Mouse (Mus musculus) neural tube, embryonic 12.5 days (tissue): ENCODE measurements around the gene Ddx3x. TPM values are rescaled to one million over a fixed set of nuclear protein-coding genes. Genes with fewer than 3 reads are reported as not detected.
A peak's percentile ranks its signal among the peaks of the same experiment; 100 is the strongest.

Source experiments
- ATAC-seq: fragments of 200-750 bp; cut with Nextera tagmentation; 2 replicates; pipeline ENCODE4 v1.8.0; 2017; ENCODE audit warnings: low read depth, mild to moderate bottlenecking, moderate TSS enrichment, moderate library complexity; ENCODE audit not compliant: low FRiP score
- H3K27ac ChIP-seq: fragments of 300-500 bp; sonication (generic); 2 replicates; pipeline ENCODE4 v1.5.1; 2016
- H3K27me3 ChIP-seq: fragments of 300-500 bp; sonication (generic); replicated peaks from 2 replicates; pipeline ENCODE4 v1.6.1; 2016; ENCODE audit warnings: mild to moderate bottlenecking
- H3K36me3 ChIP-seq: fragments of 300-500 bp; sonication (generic); 2 replicates; pipeline ENCODE4 v1.6.1; 2016; ENCODE audit warnings: mild to moderate bottlenecking
- H3K4me1 ChIP-seq: fragments of 300-500 bp; sonication (generic); 2 replicates; pipeline ENCODE4 v1.6.1; 2016
- H3K4me2 ChIP-seq: fragments of 300-500 bp; sonication (generic); replicated peaks from 2 replicates; pipeline ENCODE4 v1.6.1; 2016; ENCODE audit warnings: mild to moderate bottlenecking
- H3K4me3 ChIP-seq: fragments of 300-500 bp; sonication (generic); 2 replicates; pipeline ENCODE4 v1.5.1; 2016
- H3K9ac ChIP-seq: fragments of 300-500 bp; sonication (generic); 2 replicates; pipeline ENCODE4 v1.6.1; 2016; ENCODE audit warnings: mild to moderate bottlenecking
- H3K9me3 ChIP-seq: fragments of 300-500 bp; sonication (generic); 2 replicates; pipeline ENCODE4 v1.6.1; 2016; ENCODE audit warnings: mild to moderate bottlenecking
- WGBS: fragments of 180-500 bp; shearing (Covaris S2); methylation state at CpG from one replicate; pipeline ENCODE4 v1.1.7; 2016; 5-methylcytosine and 5-hydroxymethylcytosine counted together
- polyA plus RNA-seq: library from polyadenylated mRNA; unstranded; fragments of >200 nt; fragmentation: Nextera tagmentation; extraction: Ambion mirVana; gene quantifications from 2 replicates; pipeline ENCODE4 v1.2.1, GENCODE M21; 2016

Gene Ddx3x
- polyA plus RNA-seq, 1 experiment from 2014 or later: 162 TPM

GRCm38 (mm10) chrX:13243133-13244123, 37.3 kb upstream of the Ddx3x start:
- H3K4me2 ChIP-seq: peak overlapping the region; percentile 60
- no peaks in the 10 kb centered on the region for H3K9me3 ChIP-seq
- no peaks in the 10 kb centered on the region for H3K36me3 ChIP-seq
- peak overlapping the region; percentile 20 for H3K4me3 ChIP-seq
- 0 out of 2 replicates have a peak, but pooled peaks cover 5% of the 10 kb centered on the region for H3K4me1 ChIP-seq
- 21% methylated on average over 15 of the region's 15 CpGs for WGBS
- peak overlapping the region; percentile 91 for H3K27ac ChIP-seq
- no peaks in the 10 kb centered on the region for H3K27me3 ChIP-seq
- H3K9ac ChIP-seq: peak overlapping the region; percentile 50
- ATAC-seq: peak; percentile 53

GRCm38 (mm10) chrX:13244588-13244987, 36.2 kb upstream of the Ddx3x start:
- no peak overlapping the region for H3K27ac ChIP-seq
- no peaks in the 10 kb centered on the region for H3K36me3 ChIP-seq
- 0 out of 2 replicates have a peak, but pooled peaks cover 5% of the 10 kb centered on the region for H3K4me1 ChIP-seq
- H3K4me3 ChIP-seq: no peak overlapping the region
- ATAC-seq: no peak
- no peak overlapping the region for H3K4me2 ChIP-seq
- no peaks in the 10 kb centered on the region for H3K27me3 ChIP-seq
- no peaks in the 10 kb centered on the region for H3K9me3 ChIP-seq
- no peak overlapping the region for H3K9ac ChIP-seq

GRCm38 (mm10) chrX:13245027-13245426, 35.7 kb upstream of the Ddx3x start:
- WGBS: 71% methylated on average over 3 of the region's 3 CpGs

GRCm38 (mm10) chrX:13251683-13252082, 29.1 kb upstream of the Ddx3x start:
- 85% methylated on average over 4 of the region's 4 CpGs for WGBS
- no peaks in the 10 kb centered on the region for H3K4me1 ChIP-seq

More at GRCm38 (mm10) chrX:13245027-13245426, 35.7 kb upstream of the Ddx3x start:
- Histone ChIP-seq H3K27ac (no peak overlapping the region), H3K4me3 (no peak overlapping the region), H3K9me3 (no peaks in the 10 kb centered on the region), H3K9ac (no peak overlapping the region), H3K4me2 (no peak overlapping the region), H3K4me1 (0 out of 2 replicates have a peak, but pooled peaks cover 5% of the 10 kb centered on the region), H3K36me3 (no peaks in the 10 kb centered on the region), H3K27me3 (no peaks in the 10 kb centered on the region)
- ATAC-seq: no peak

GRCm38 (mm10) chrX:13254273-13254672, 26.5 kb upstream of the Ddx3x start:
- no peak overlapping the region for H3K27ac ChIP-seq
- H3K4me1 ChIP-seq: no peaks in the 10 kb centered on the region
- no peak for ATAC-seq
- no peak overlapping the region for H3K9ac ChIP-seq
- 90% methylated on average over 3 of the region's 3 CpGs for WGBS
- H3K36me3 ChIP-seq: no peaks in the 10 kb centered on the region
- no peaks in the 10 kb centered on the region for H3K27me3 ChIP-seq
- no peak overlapping the region for H3K4me3 ChIP-seq
- H3K4me2 ChIP-seq: no peak overlapping the region
- H3K9me3 ChIP-seq: no peaks in the 10 kb centered on the region

More at GRCm38 (mm10) chrX:13251683-13252082, 29.1 kb upstream of the Ddx3x start:
- H3K9me3 ChIP-seq: no peaks in the 10 kb centered on the region
- no peak overlapping the region for H3K27ac ChIP-seq
- H3K4me2 ChIP-seq: no peak overlapping the region
- no peak overlapping the region for H3K4me3 ChIP-seq
- no peak overlapping the region for H3K9ac ChIP-seq
- no peaks in the 10 kb centered on the region for H3K36me3 ChIP-seq
- no peaks in the 10 kb centered on the region for H3K27me3 ChIP-seq
- no peak for ATAC-seq

- H3K36me3 ChIP-seq: no peaks in the 10 kb centered on the region
- no peaks in the 10 kb centered on the region for H3K9me3 ChIP-seq
- H3K27me3 ChIP-seq: no peaks in the 10 kb centered on the region
- H3K9ac ChIP-seq: no peak overlapping the region
- ATAC-seq: no peak
- H3K4me1 ChIP-seq: no peaks in the 10 kb centered on the region
- no peak overlapping the region for H3K27ac ChIP-seq
- H3K4me2 ChIP-seq: no peak overlapping the region
- no peak overlapping the region for H3K4me3 ChIP-seq
- 74% methylated on average over 3 of the region's 3 CpGs for WGBS
These were observed 17.4 kb upstream of the Ddx3x start for GRCm38 (mm10) chrX:13263356-13263755.

GRCm38 (mm10) chrX:13275519-13276137, 5.1 kb upstream of the Ddx3x start:
- H3K36me3 ChIP-seq: no peaks in the 10 kb centered on the region
- WGBS: 76% methylated on average over 6 of the region's 6 CpGs
- no peak overlapping the region for H3K4me3 ChIP-seq
- H3K27me3 ChIP-seq: no peaks in the 10 kb centered on the region
- ATAC-seq: no peak
- H3K27ac ChIP-seq: no peak overlapping the region
- H3K4me2 ChIP-seq: no peak overlapping the region
- no peaks in the 10 kb centered on the region for H3K4me1 ChIP-seq
- H3K9ac ChIP-seq: no peak overlapping the region
- no peaks in the 10 kb centered on the region for H3K9me3 ChIP-seq

- Histone ChIP-seq H3K4me1 (peaks cover 3% of the 10 kb centered on the region; the same call in 1 of the 2 replicates), H3K27ac (no peak overlapping the region), H3K4me2 (peak overlapping the region; percentile 74; the same call in 1 of the 2 replicates), H3K36me3 (no peaks in the 10 kb centered on the region), H3K27me3 (no peaks in the 10 kb centered on the region), H3K4me3 (no peak overlapping the region), H3K9me3 (no peaks in the 10 kb centered on the region), H3K9ac (no peak overlapping the region)
- 76% methylated on average over 17 of the region's 17 CpGs for WGBS
- ATAC-seq: no peak
These were observed 1.8 kb upstream of the Ddx3x start for GRCm38 (mm10) chrX:13278996-13279395.

GRCm38 (mm10) chrX:13280037-13280408, 747 bp upstream of the Ddx3x start:
- no peak; the same call in 1 of the 2 replicates for ATAC-seq
- Histone ChIP-seq H3K27me3 (no peaks in the 10 kb centered on the region), H3K9me3 (no peaks in the 10 kb centered on the region), H3K36me3 (peaks cover 2% of the 10 kb centered on the region; the same call in 1 of the 2 replicates), H3K27ac (peak overlapping the region; percentile 96), H3K9ac (peak overlapping the region; percentile 99), H3K4me3 (peak overlapping the region; percentile 80), H3K4me2 (peak overlapping the region; percentile 74), H3K4me1 (peaks cover 7% of the 10 kb centered on the region; the same call in 1 of the 2 replicates)
- 2% methylated on average over 14 of the region's 14 CpGs for WGBS

- ATAC-seq: peak; percentile 76
- no peaks in the 10 kb centered on the region for H3K27me3 ChIP-seq
- H3K9me3 ChIP-seq: no peaks in the 10 kb centered on the region
- H3K4me3 ChIP-seq: peak overlapping the region; percentile 80
- WGBS: under 1% methylated on average over 76 of the region's 89 CpGs
- H3K27ac ChIP-seq: peak overlapping the region; percentile 96
- H3K9ac ChIP-seq: peak overlapping the region; percentile 99
- H3K4me1 ChIP-seq: peaks cover 7% of the 10 kb centered on the region; the same call in 1 of the 2 replicates
- peak overlapping the region; percentile 74 for H3K4me2 ChIP-seq
- H3K36me3 ChIP-seq: peaks cover 14% of the 10 kb centered on the region
These were observed 739 bp downstream of the Ddx3x start for GRCm38 (mm10) chrX:13281329-13282088.

GRCm38 (mm10) chrX:13282089-13282850, 1.5 kb downstream of the Ddx3x start:
- Histone ChIP-seq H3K9me3 (no peaks in the 10 kb centered on the region), H3K4me2 (peak overlapping the region; percentile 74), H3K27me3 (no peaks in the 10 kb centered on the region), H3K4me1 (peaks cover 7% of the 10 kb centered on the region; the same call in 1 of the 2 replicates), H3K4me3 (peak overlapping the region; percentile 80), H3K9ac (peak overlapping the region; percentile 99), H3K36me3 (peaks cover 17% of the 10 kb centered on the region), H3K27ac (peak overlapping the region; percentile 96; the same call in 1 of the 2 replicates)
- WGBS: 14% methylated on average over 16 of the region's 16 CpGs
- no peak for ATAC-seq
